Comparison of ENCODE assay signal across 9 mouse cellular contexts in genomic region chr12:110992771-110993170, GRCm38 (mm10). TPM values are rescaled to one million over a fixed set of nuclear protein-coding genes. Genes with fewer than 3 reads are reported as not detected.
A peak's percentile ranks its signal among the peaks of the same experiment; 100 is the strongest.
DNase-seq lines count a peak whose midpoint lies in the region; ATAC-seq and TF ChIP-seq lines count a peak whose summit lies in the region.
"Had no signal": no experiment of that assay in that cellular context is flagged by ENCODE, and none has a peak within 500 bp of the region (broad histone marks: within the 10 kb centered on the region; RNA-seq: fewer than 3 reads in every experiment).

No protein-coding gene starts in this region.

- no peak for ATAC-seq in heart, embryonic 13.5 days (ENCODE audit: extremely low read depth, insufficient number of reproducible peaks, low FRiP score, low TSS enrichment)
- ATAC-seq in hindbrain, postnatal 0 days: no peak
- no peak for ATAC-seq in liver, embryonic 15.5 days (ENCODE audit: insufficient read depth)

- peak overlapping the region; percentile 79; the same call in 1 of the 2 replicates for H3K9ac ChIP-seq in heart, embryonic 13.5 days
- H3K9ac ChIP-seq in hindbrain, postnatal 0 days (replicated peaks; ENCODE audit: low read length): peak overlapping the region; percentile 50; the same call in 1 of the 2 replicates
- H3K9ac ChIP-seq in liver, embryonic 15.5 days: peak overlapping the region; percentile 73; the same call in 1 of the 2 replicates

- H3K9me3 ChIP-seq in heart, embryonic 13.5 days: 0 out of 2 replicates have a peak, but pooled peaks cover under 1% of the 10 kb centered on the region
- no peaks in the 10 kb centered on the region for H3K9me3 ChIP-seq in hindbrain, postnatal 0 days (ENCODE audit: low read length)
- peaks cover 2% of the 10 kb centered on the region; the same call in 1 of the 2 replicates for H3K9me3 ChIP-seq in liver, embryonic 15.5 days (replicated peaks)

- peak overlapping the region; percentile 72 for H3K4me2 ChIP-seq in heart, embryonic 13.5 days
- H3K4me2 ChIP-seq in hindbrain, postnatal 0 days (ENCODE audit: low read depth, low read length): peak overlapping the region; percentile 66
- peak overlapping the region; percentile 97 for H3K4me2 ChIP-seq in liver, embryonic 15.5 days

- DNase-seq in heart, postnatal 36 days: no peak
- DNase-seq in hindbrain, postnatal 0 days (ENCODE audit: low spot score): no peak
- DNase-seq in right cerebral cortex, adult 18-20 months: no peak
- DNase-seq in adrenal gland, postnatal 14 days: no peak
- DNase-seq in Muller cell, postnatal 12 days (ENCODE audit: inconsistent ontology term): no peak

- TF ChIP-seq POLR2A in bone marrow macrophage, adult 2 months (IDR thresholded peaks at IDR 0.05; ENCODE audit: borderline replicate concordance, low read depth, low read length): no peak

- no peaks in the 10 kb centered on the region for H3K27me3 ChIP-seq in heart, embryonic 13.5 days (replicated peaks)
- H3K27me3 ChIP-seq in hindbrain, postnatal 0 days (ENCODE audit: insufficient read depth, low read length): no peaks in the 10 kb centered on the region
- no peaks in the 10 kb centered on the region for H3K27me3 ChIP-seq in liver, embryonic 15.5 days
- H3K27me3 ChIP-seq: CH12.LX had no signal

- H3K36me3 ChIP-seq in heart, embryonic 13.5 days: no peaks in the 10 kb centered on the region
- H3K36me3 ChIP-seq in hindbrain, postnatal 0 days (ENCODE audit: insufficient read depth, low read length): no peaks in the 10 kb centered on the region
- H3K36me3 ChIP-seq in liver, embryonic 15.5 days (replicated peaks): no peaks in the 10 kb centered on the region

- peak overlapping the region; percentile 58 for H3K4me3 ChIP-seq in heart, embryonic 13.5 days
- peak overlapping the region; percentile 80; the same call in 1 of the 2 replicates for H3K4me3 ChIP-seq in bone marrow macrophage, adult 2 months (ENCODE audit: insufficient read depth, low read length)
- peak overlapping the region; percentile 44 for H3K4me3 ChIP-seq in hindbrain, postnatal 0 days (ENCODE audit: low read length)
- peak overlapping the region; percentile 71 for H3K4me3 ChIP-seq in liver, embryonic 15.5 days (replicated peaks)

- H3K27ac ChIP-seq in heart, embryonic 13.5 days (replicated peaks): no peak overlapping the region; the same call in 1 of the 2 replicates
- H3K27ac ChIP-seq in bone marrow macrophage, adult 2 months (ENCODE audit: insufficient read depth, low read depth, low read length): no peak overlapping the region
- no peak overlapping the region for H3K27ac ChIP-seq in hindbrain, postnatal 0 days
- 0 out of 2 replicates have a peak overlapping the region, but pooled peaks have one; percentile 88 for H3K27ac ChIP-seq in liver, embryonic 15.5 days (replicated peaks)

- intact Hi-C loops in heart, postnatal 36 days (cut with DNase I): loop anchor here (1.0 to 5.0 kb wide), 4 partner anchors 48 to 574 kb away; no protein-coding TSS in a partner anchor

- peaks cover 12% of the 10 kb centered on the region for H3K4me1 ChIP-seq in heart, embryonic 13.5 days
- peaks cover 2% of the 10 kb centered on the region; the same call in 1 of the 2 replicates for H3K4me1 ChIP-seq in bone marrow macrophage, adult 2 months (ENCODE audit: control insufficient read depth, insufficient read depth, low read length)
- no peaks in the 10 kb centered on the region for H3K4me1 ChIP-seq in hindbrain, postnatal 0 days (ENCODE audit: insufficient read depth, low read length)
- peaks cover 31% of the 10 kb centered on the region for H3K4me1 ChIP-seq in liver, embryonic 15.5 days (replicated peaks)

- no peak for TF ChIP-seq CTCF in bone marrow macrophage, adult 2 months (IDR thresholded peaks at IDR 0.05; ENCODE audit: low read depth, low read length)
- no peak for TF ChIP-seq CTCF in hindbrain, postnatal 0 days (IDR thresholded peaks at IDR 0.05; ENCODE audit: low read depth)

- WGBS in heart, embryonic 13.5 days: 82% methylated on average over 12 of the region's 12 CpGs
- 72% methylated on average over 12 of the region's 12 CpGs for WGBS in hindbrain, postnatal 0 days
- WGBS in liver, embryonic 15.5 days (ENCODE audit: insufficient replicate concordance): 77% methylated on average over 12 of the region's 12 CpGs

RNA-seq across cellular contexts. Expression of gene Ankrd9, which starts 13.9 kb away (rescaled TPM):
- polyA plus RNA-seq in heart, embryonic 13.5 days (2015; fragmentation: Nextera tagmentation; extraction: Ambion mirVana): 13.5 and 13.7 TPM in 2 replicates
- total RNA-seq in heart, postnatal 36 days (2021): 10 to 100 TPM; 67.9 to 85.3 TPM
- polyA plus RNA-seq in bone marrow macrophage, adult 2 months (2012; ENCODE audit: insufficient read depth, insufficient read length, missing spikeins): 2.2 and 2.3 TPM in 2 replicates
- total RNA-seq in hindbrain, postnatal 0 days (2014; rRNA removed): 14.3 and 21.1 TPM in 2 replicates
- 12.8 and 14.8 TPM in 2 replicates for polyA plus RNA-seq in hindbrain, postnatal 0 days (2015; fragmentation: Nextera tagmentation; extraction: Ambion mirVana)
- polyA plus RNA-seq in liver, embryonic 15.5 days (2015; fragmentation: Nextera tagmentation; extraction: Ambion mirVana): 63.5 and 68.6 TPM in 2 replicates
- 52.5 and 55.7 TPM in 2 replicates for total RNA-seq in adrenal gland, postnatal 14 days (2021)

RNA-seq across cellular contexts. Expression of gene Rcor1, which starts 46.4 kb away (rescaled TPM):
- 5.4 and 6.7 TPM in 2 replicates for polyA plus RNA-seq in heart, embryonic 13.5 days (2015; fragmentation: Nextera tagmentation; extraction: Ambion mirVana)
- 10 to 100 TPM; 15.0 to 16.0 TPM for total RNA-seq in heart, postnatal 36 days (2021)
- polyA plus RNA-seq in bone marrow macrophage, adult 2 months (2012; ENCODE audit: insufficient read depth, insufficient read length, missing spikeins): 26.2 and 33.8 TPM in 2 replicates
- total RNA-seq in hindbrain, postnatal 0 days (2014; rRNA removed): 11.1 and 13.1 TPM in 2 replicates
- 3.0 and 3.1 TPM in 2 replicates for polyA plus RNA-seq in hindbrain, postnatal 0 days (2015; fragmentation: Nextera tagmentation; extraction: Ambion mirVana)
- polyA plus RNA-seq in liver, embryonic 15.5 days (2015; fragmentation: Nextera tagmentation; extraction: Ambion mirVana): 4.6 and 5.1 TPM in 2 replicates
- total RNA-seq in adrenal gland, postnatal 14 days (2021): 46.4 and 48.0 TPM in 2 replicates
